ENCODE assay signal across 8 mouse cellular contexts in genomic region chr4:117133366-117133796, GRCm38 (mm10). TPM values are rescaled to one million over a fixed set of nuclear protein-coding genes. Genes with fewer than 3 reads are reported as not detected.
DNase-seq lines count a peak whose midpoint lies in the region; ATAC-seq lines count a peak whose summit lies in the region.

No protein-coding gene starts in this region.

- ATAC-seq in cerebellum, adult (ENCODE audit: insufficient number of reproducible peaks, low FRiP score, low TSS enrichment), result peak; percentile 34
- peak; percentile 9; the same call in 1 of the 2 replicates for ATAC-seq in intestine, embryonic 15.5 days
- peak; percentile 17; the same call in 1 of the 2 replicates for ATAC-seq in neural tube, embryonic 11.5 days (ENCODE audit: insufficient read depth, low FRiP score, low TSS enrichment)

- H3K27me3 ChIP-seq in intestine, embryonic 15.5 days (replicated peaks), result peaks cover 10% of the 10 kb centered on the region; the same call in 1 of the 2 replicates
- no peaks in the 10 kb centered on the region for H3K27me3 ChIP-seq in neural tube, embryonic 11.5 days (ENCODE audit: control insufficient read depth, insufficient read depth, low read length)

- peaks cover 9% of the 10 kb centered on the region; the same call in 1 of the 2 replicates for H3K36me3 ChIP-seq in intestine, embryonic 15.5 days
- H3K36me3 ChIP-seq in neural tube, embryonic 11.5 days (ENCODE audit: control insufficient read depth, insufficient read depth, low read length), result peaks cover 3% of the 10 kb centered on the region

- no peaks in the 10 kb centered on the region for H3K9me3 ChIP-seq in intestine, embryonic 15.5 days
- no peaks in the 10 kb centered on the region for H3K9me3 ChIP-seq in neural tube, embryonic 11.5 days (ENCODE audit: control insufficient read depth, low read length)

- H3K9ac ChIP-seq in intestine, embryonic 15.5 days, result peak overlapping the region; percentile 85
- peak overlapping the region; percentile 76 for H3K9ac ChIP-seq in neural tube, embryonic 11.5 days (ENCODE audit: low read length)

- peak overlapping the region; percentile 96 for H3K4me2 ChIP-seq in intestine, embryonic 15.5 days (replicated peaks)
- peak overlapping the region; percentile 81 for H3K4me2 ChIP-seq in neural tube, embryonic 11.5 days (ENCODE audit: low read depth)

- no peak for DNase-seq in cerebellum, adult 9-10 months
- peak; percentile 41 for DNase-seq in retina, postnatal 1 day
- DNase-seq in retina, embryonic 14.5 days (ENCODE audit: low spot score), result no peak
- DNase-seq in neural tube, embryonic 11.5 days (ENCODE audit: low spot score), result peak; percentile 53
- DNase-seq in cerebellum, adult 18-20 months, result no peak
- no peak for DNase-seq in adrenal gland, postnatal 4 days (ENCODE audit: low spot score in 2 of 2)

- H3K4me1 ChIP-seq in intestine, embryonic 15.5 days (replicated peaks), result peaks cover 20% of the 10 kb centered on the region
- H3K4me1 ChIP-seq in neural tube, embryonic 11.5 days (ENCODE audit: control insufficient read depth, insufficient read depth, low read length), result peaks cover 29% of the 10 kb centered on the region

- H3K4me3 ChIP-seq in intestine, embryonic 15.5 days (replicated peaks), result peak overlapping the region; percentile 81
- peak overlapping the region; percentile 78 for H3K4me3 ChIP-seq in neural tube, embryonic 11.5 days (ENCODE audit: low read depth, low read length)

- H3K27ac ChIP-seq in intestine, embryonic 15.5 days, result peak overlapping the region; percentile 27; the same call in 1 of the 2 replicates
- H3K27ac ChIP-seq in neural tube, embryonic 11.5 days (ENCODE audit: low read depth, low read length), result peak overlapping the region; percentile 60; the same call in 1 of the 2 replicates

- under 1% methylated on average over 42 of the region's 42 CpGs for WGBS in intestine, embryonic 15.5 days
- under 1% methylated on average over 39 of the region's 42 CpGs for WGBS in neural tube, embryonic 11.5 days

RNA-seq across cellular contexts. Expression of gene Plk3, which starts 0.4 kb away (rescaled TPM):
- polyA plus RNA-seq in intestine, embryonic 15.5 days (2015; fragmentation: Nextera tagmentation; extraction: Ambion mirVana), result 3.6 and 3.7 TPM in 2 replicates
- polyA plus RNA-seq in neural tube, embryonic 11.5 days (2014; fragmentation: Nextera tagmentation; extraction: Ambion mirVana), result 42.5 and 48.9 TPM in 2 replicates
- 1 to 10 TPM; 4.8 to 5.7 TPM for total RNA-seq in adrenal gland, postnatal 4 days (2021)

RNA-seq across cellular contexts. Expression of gene Tctex1d4, which starts 6.8 kb away (rescaled TPM):
- not detected in 2 replicates for polyA plus RNA-seq in intestine, embryonic 15.5 days (2015; fragmentation: Nextera tagmentation; extraction: Ambion mirVana)
- polyA plus RNA-seq in neural tube, embryonic 11.5 days (2014; fragmentation: Nextera tagmentation; extraction: Ambion mirVana), result not detected in 2 replicates
- total RNA-seq in adrenal gland, postnatal 4 days (2021), result not detected

RNA-seq across cellular contexts. Expression of gene Btbd19, which starts 7.9 kb away (rescaled TPM):
- polyA plus RNA-seq in intestine, embryonic 15.5 days (2015; fragmentation: Nextera tagmentation; extraction: Ambion mirVana), result 6.0 and 7.6 TPM in 2 replicates
- 3.4 and 4.0 TPM in 2 replicates for polyA plus RNA-seq in neural tube, embryonic 11.5 days (2014; fragmentation: Nextera tagmentation; extraction: Ambion mirVana)
- total RNA-seq in adrenal gland, postnatal 4 days (2021), result 10 to 100 TPM in 1 of 2 experiments, 1 to 10 TPM in 1; 9.1 to 10.8 TPM

RNA-seq across cellular contexts. Expression of gene Rps8, which starts 22.7 kb away (rescaled TPM):
- polyA plus RNA-seq in intestine, embryonic 15.5 days (2015; fragmentation: Nextera tagmentation; extraction: Ambion mirVana), result 1,027 and 1,033 TPM in 2 replicates
- polyA plus RNA-seq in neural tube, embryonic 11.5 days (2014; fragmentation: Nextera tagmentation; extraction: Ambion mirVana), result 818 and 875 TPM in 2 replicates
- 1,000 to 10,000 TPM; 1,506 to 1,548 TPM for total RNA-seq in adrenal gland, postnatal 4 days (2021)

RNA-seq across cellular contexts. Expression of gene Ptch2, which starts 37.5 kb away (rescaled TPM):
- 5.6 and 5.9 TPM in 2 replicates for polyA plus RNA-seq in intestine, embryonic 15.5 days (2015; fragmentation: Nextera tagmentation; extraction: Ambion mirVana)
- polyA plus RNA-seq in neural tube, embryonic 11.5 days (2014; fragmentation: Nextera tagmentation; extraction: Ambion mirVana), result 3.4 and 3.9 TPM in 2 replicates
- 10 to 100 TPM; 13.3 to 14.2 TPM for total RNA-seq in adrenal gland, postnatal 4 days (2021)

Comparison
In these comparisons a context has a peak if more than half of its experiments do, and no peak if none do; other contexts are left out.
1. DNase-seq: peak in retina, postnatal 1 day (single experiment) and neural tube, embryonic 11.5 days (single experiment); none in cerebellum, adult 9-10 months (single experiment), retina, embryonic 14.5 days (single experiment), cerebellum, adult 18-20 months (0 of 2) and adrenal gland, postnatal 4 days (0 of 2).
2. Peak in every context shown above with its lines, with median percentiles within 50 percentile points of each other: ATAC-seq.